In genomic region chr5:120100814-120101213, GRCm38 (mm10) we compare ENCODE assay signal across 23 mouse cellular contexts. TPM values are rescaled to one million over a fixed set of nuclear protein-coding genes. Genes with fewer than 3 reads are reported as not detected.
DNase-seq lines count a peak whose midpoint lies in the region; ATAC-seq and TF ChIP-seq lines count a peak whose summit lies in the region.
"Had no signal": no experiment of that assay in that cellular context is flagged by ENCODE, and none has a peak within 500 bp of the region (broad histone marks: within the 10 kb centered on the region; RNA-seq: fewer than 3 reads in every experiment).

No protein-coding gene starts in this region.

- H3K9me3 ChIP-seq in liver, embryonic 14.5 days (ENCODE audit: control insufficient read depth, low read length): no peaks in the 10 kb centered on the region
- H3K9me3 ChIP-seq: embryonic facial prominence, embryonic 15.5 days; hindbrain, embryonic 13.5 days; kidney, embryonic 15.5 days had no signal

- no peak for TF ChIP-seq POLR2A in testis, adult 2 months (IDR thresholded peaks at IDR 0.05; ENCODE audit: control insufficient read depth, low read depth, low read length)

- H3K27me3 ChIP-seq in liver, embryonic 14.5 days (ENCODE audit: control insufficient read depth, insufficient read depth, low read length): no peaks in the 10 kb centered on the region
- no peaks in the 10 kb centered on the region for H3K27me3 ChIP-seq in testis, adult 2 months (ENCODE audit: control insufficient read depth, insufficient read depth, low read length)
- H3K27me3 ChIP-seq in Patski: no peaks in the 10 kb centered on the region
- H3K27me3 ChIP-seq: embryonic facial prominence, embryonic 15.5 days had no signal

- no peak for TF ChIP-seq EP300 in liver, embryonic 14.5 days (IDR thresholded peaks at IDR 0.05; ENCODE audit: low read depth)

- no peak overlapping the region for H3K4me3 ChIP-seq in liver, embryonic 14.5 days (ENCODE audit: insufficient read depth in 1 of 2, low read depth in 2 of 2, low read length in 2 of 2)
- H3K4me3 ChIP-seq in testis, adult 2 months (ENCODE audit: control insufficient read depth, low read depth, low read length): no peak overlapping the region
- H3K4me3 ChIP-seq: embryonic facial prominence, embryonic 15.5 days; forebrain, embryonic 10.5 days; hindbrain, embryonic 13.5 days; kidney, embryonic 15.5 days; limb, embryonic 13.5 days had no signal

- no peak overlapping the region for H3K9ac ChIP-seq in liver, embryonic 14.5 days (replicated peaks)
- H3K9ac ChIP-seq: embryonic facial prominence, embryonic 15.5 days; forebrain, postnatal 0 days; hindbrain, embryonic 13.5 days; kidney, embryonic 15.5 days; limb, embryonic 13.5 days had no signal

- peak; percentile 70 for TF ChIP-seq CTCF in liver, embryonic 14.5 days (IDR thresholded peaks at IDR 0.05; ENCODE audit: low read depth)
- peak; percentile 43; the same call in 1 of the 2 replicates for TF ChIP-seq CTCF in testis, adult 2 months (IDR thresholded peaks at IDR 0.05; ENCODE audit: control insufficient read depth, insufficient read depth, insufficient replicate concordance, low read depth, low read length)
- peak; percentile 40 for TF ChIP-seq CTCF in Patski (IDR thresholded peaks at IDR 0.05)

- ATAC-seq in liver, embryonic 14.5 days (ENCODE audit: insufficient read depth): no peak
- ATAC-seq in Patski: no peak
- ATAC-seq: activated CD4-positive, CD25-positive, alpha-beta regulatory T cell, adult 4 months; forebrain, postnatal 0 days; midbrain, embryonic 16.5 days had no signal

- H3K27ac ChIP-seq in liver, embryonic 14.5 days: no peak overlapping the region
- no peak overlapping the region for H3K27ac ChIP-seq in testis, adult 2 months (ENCODE audit: control insufficient read depth, insufficient read depth, low read depth, low read length)
- H3K27ac ChIP-seq: embryonic facial prominence, embryonic 15.5 days; forebrain, embryonic 10.5 days; hindbrain, embryonic 13.5 days; kidney, embryonic 15.5 days; limb, embryonic 13.5 days had no signal

- WGBS in liver, embryonic 14.5 days (ENCODE audit: insufficient replicate concordance): 75% methylated on average over 6 of the region's 6 CpGs

- in situ Hi-C loops in Patski (cut with MboI; ENCODE audit: low pct_unique_long_range_greater_than_20kb): no loop called here

- no peaks in the 10 kb centered on the region for H3K4me1 ChIP-seq in liver, embryonic 14.5 days (replicated peaks; ENCODE audit: control insufficient read depth in 2 of 2, insufficient read depth in 2 of 2, low read length in 1 of 2)
- H3K4me1 ChIP-seq in testis, adult 2 months (ENCODE audit: control insufficient read depth, insufficient read depth, low read length): peaks cover 5% of the 10 kb centered on the region; the same call in 1 of the 2 replicates
- H3K4me1 ChIP-seq: forebrain, embryonic 10.5 days; hindbrain, embryonic 13.5 days had no signal

- DNase-seq in liver, embryonic 14.5 days (ENCODE audit: low read depth in 3 of 3, low spot score in 3 of 3): no peak
- no peak for DNase-seq in liver
- no peak for DNase-seq in testis, postnatal 10 days (ENCODE audit: low spot score)
- DNase-seq in Patski (ENCODE audit: low read depth, low spot score): no peak
- no peak for DNase-seq in layer of hippocampus, adult 8-10 months (ENCODE audit: low spot score in 2 of 2)
- no peak for DNase-seq in urinary bladder, adult 18-20 months (ENCODE audit: low spot score in 2 of 2)
- DNase-seq: adrenal gland, postnatal 10 days; cerebellum, adult 11-12 months; cerebellum, postnatal 25 days; forebrain, postnatal 0 days; heart, postnatal 10 days; layer of hippocampus, postnatal 36 days; right cerebral cortex, postnatal 4 days; thymus, postnatal 25 days had no signal

- CTCF ChIA-PET in Patski (lab: Charles Lee): no interaction called here

- no peaks in the 10 kb centered on the region for H3K36me3 ChIP-seq in liver, embryonic 14.5 days (replicated peaks; ENCODE audit: control insufficient read depth, insufficient read depth, low read depth)
- no peaks in the 10 kb centered on the region for H3K36me3 ChIP-seq in testis, adult 2 months (ENCODE audit: control insufficient read depth, insufficient read depth, low read length)
- H3K36me3 ChIP-seq: embryonic facial prominence, embryonic 15.5 days; forebrain, embryonic 10.5 days; hindbrain, embryonic 13.5 days; kidney, embryonic 15.5 days; limb, embryonic 13.5 days had no signal

- H3K4me2 ChIP-seq in liver, embryonic 14.5 days (ENCODE audit: low read depth): no peak overlapping the region
- H3K4me2 ChIP-seq: embryonic facial prominence, embryonic 15.5 days; heart, embryonic 11.5 days; hindbrain, embryonic 13.5 days; kidney, embryonic 15.5 days; limb, embryonic 13.5 days had no signal

- POLR2A ChIA-PET in Patski (lab: Charles Lee): no interaction called here

RNA-seq across cellular contexts. Expression of gene Rbm19, which starts 15.5 kb away (rescaled TPM):
- polyA plus RNA-seq in liver, embryonic 14.5 days (2012; rRNA removed): 6.7 and 6.8 TPM in 2 replicates
- polyA plus RNA-seq in liver, embryonic 14.5 days (2014; fragmentation: Nextera tagmentation; extraction: Ambion mirVana): 10.9 and 11.1 TPM in 2 replicates
- 11.8 and 12.2 TPM in 2 replicates for polyA plus RNA-seq in testis, adult 2 months (2012; rRNA removed)
- 28.1 TPM for polyA plus RNA-seq in Patski (2021)
- total RNA-seq in layer of hippocampus, adult 8-10 months (2022): 10 to 100 TPM; 20.0 to 26.3 (median 21.1) TPM
